Mouse (Mus musculus) cerebellum, adult 9-10 months (tissue): ENCODE measurements around the gene Hdac1.
A peak's percentile ranks its signal among the peaks of the same experiment; 100 is the strongest.
"Not testable (repeated sequence)": the region's sequence is repeated elsewhere in the genome, so short reads cannot be mapped to it uniquely, and the experiment has no call there.

Experiments used
- DNase-seq: peaks from one replicate; pipeline ENCODE4 v3.0.0; 2022

Gene Hdac1

DNA sequence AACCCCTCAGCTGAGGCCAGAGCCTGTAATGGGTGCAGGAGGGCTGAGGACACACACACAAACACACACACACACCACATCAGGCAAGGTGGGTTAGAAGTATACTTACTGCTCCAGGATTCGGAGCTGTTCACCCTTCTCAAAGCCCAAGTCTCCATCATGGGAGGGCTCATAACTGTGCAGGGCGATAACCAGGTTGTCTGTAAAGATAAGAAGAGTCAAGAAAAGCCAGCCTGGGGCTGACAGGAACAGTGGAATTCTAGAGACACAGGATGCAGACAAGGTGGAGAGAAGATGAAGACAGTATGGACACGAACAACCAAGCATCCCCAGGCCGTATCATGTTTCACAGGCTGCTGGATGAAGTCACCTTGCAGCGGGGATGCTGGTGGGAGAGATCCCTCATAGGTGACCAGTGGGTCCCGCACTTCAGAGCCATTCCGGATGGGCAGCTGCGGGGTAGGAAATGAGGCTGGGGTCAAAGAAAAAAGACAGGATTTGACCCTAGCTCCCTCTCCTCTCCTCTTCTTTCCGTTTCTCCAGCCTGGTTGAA is 14.8 kb upstream of the Hdac1 start:
- no peak for DNase-seq

DNA sequence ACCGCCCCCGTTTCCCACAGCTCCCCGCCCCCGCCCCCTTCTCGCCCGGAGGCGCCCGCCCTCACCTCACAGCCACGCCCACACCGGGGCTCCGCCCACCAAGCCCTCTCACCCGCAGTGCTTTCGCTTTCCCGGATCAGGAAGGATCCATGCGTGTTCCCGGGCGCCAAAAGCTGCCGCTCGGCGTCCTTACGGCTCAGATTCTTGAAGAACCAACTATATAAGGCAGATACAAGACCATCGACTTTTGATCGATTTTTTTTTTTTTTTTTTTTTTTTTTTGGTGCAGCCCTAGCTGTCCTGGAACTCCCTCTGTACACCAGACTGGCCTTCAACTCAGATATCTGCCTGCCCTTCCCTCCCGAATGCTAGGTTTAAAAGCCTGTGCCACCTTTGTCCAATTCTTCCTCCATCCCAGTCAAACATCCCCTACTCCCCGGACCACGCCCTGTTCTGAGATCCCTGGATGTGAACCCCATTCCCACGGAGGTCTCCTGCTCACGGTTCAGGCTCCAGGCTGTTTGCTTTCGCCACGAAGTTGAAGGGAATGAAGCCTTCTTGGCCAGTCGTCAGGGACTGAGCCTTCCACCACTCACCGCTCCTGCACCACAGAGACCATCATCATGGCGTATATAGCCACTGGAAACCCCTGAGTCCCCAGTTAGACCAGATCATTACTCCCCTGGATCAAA is 14.2 kb upstream of the Hdac1 start:
- DNase-seq: peak; percentile 74

DNA sequence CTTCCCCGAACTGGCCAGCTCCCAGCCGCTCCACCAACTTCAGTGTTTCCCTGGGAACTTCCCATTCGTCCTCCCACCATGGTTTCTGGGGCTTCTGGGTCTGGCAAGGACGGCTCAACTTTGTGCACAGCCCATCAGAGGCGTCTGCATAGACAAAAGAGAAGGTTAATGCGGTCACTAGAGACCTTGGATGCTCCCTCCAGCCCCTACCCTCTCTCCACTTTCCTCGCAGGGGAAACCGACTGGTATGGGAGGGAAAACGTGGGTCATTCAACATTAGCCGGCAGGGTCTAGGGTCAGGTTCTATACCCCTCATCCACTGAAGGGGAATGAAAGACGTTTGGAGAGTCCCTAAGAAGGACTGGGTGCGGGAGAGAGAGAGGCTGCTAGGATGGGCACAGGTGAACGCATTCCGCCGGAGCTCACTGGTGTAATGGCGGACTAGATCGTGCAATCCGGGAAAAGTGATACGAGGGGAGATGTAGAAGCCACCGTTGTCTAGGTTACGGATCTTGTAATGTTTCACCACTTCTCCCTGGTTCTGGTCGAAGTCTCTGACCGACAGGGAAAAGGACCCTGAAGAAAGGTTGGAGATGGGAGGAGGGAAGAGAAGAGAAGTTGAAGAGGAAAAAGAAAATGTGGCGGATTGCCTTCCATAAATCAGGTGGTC is 13.5 kb upstream of the Hdac1 start:
- no peak for DNase-seq

DNA sequence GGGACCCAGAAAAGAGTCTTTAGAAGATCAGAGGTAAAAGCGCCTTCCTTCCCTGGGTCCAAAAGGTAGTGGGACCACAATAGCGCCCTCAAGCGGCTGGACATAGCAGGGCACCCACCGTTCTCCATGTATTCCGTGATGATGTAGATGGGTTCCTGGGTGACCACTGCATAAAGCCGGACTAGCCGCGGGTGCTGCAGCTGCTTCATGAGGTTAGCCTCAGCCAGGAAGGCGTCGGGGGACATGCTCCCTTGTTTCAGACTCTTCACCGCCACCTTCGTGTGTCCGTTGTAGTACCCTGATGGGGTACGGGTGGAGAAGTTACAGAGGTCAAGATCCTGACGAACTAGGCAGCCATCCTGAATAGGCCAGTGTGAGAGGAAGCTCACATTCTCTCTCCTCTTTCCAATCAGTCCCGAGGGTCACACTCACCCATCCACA is 12.9 kb upstream of the Hdac1 start:
- peak; percentile 73 for DNase-seq

DNA sequence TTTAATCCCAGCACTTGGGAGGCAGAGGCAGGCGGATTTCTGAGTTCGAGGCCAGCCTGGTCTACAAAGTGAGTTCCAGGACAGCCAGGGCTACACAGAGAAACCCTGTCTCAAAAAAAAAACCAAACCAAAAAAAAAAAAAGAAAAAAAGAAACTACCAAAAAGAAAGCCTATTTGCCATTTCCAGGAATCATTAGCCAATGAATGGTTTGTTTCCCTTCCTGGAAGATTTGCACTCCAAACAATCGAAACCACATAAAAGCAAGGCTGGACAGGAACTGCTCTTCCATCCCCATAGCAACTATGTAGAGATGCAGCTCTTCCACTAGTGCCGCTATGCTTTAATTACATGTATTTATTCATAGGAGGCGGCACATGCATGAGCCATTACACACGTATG is 12.0 kb upstream of the Hdac1 start:
- DNase-seq: not testable (repeated sequence)

DNA sequence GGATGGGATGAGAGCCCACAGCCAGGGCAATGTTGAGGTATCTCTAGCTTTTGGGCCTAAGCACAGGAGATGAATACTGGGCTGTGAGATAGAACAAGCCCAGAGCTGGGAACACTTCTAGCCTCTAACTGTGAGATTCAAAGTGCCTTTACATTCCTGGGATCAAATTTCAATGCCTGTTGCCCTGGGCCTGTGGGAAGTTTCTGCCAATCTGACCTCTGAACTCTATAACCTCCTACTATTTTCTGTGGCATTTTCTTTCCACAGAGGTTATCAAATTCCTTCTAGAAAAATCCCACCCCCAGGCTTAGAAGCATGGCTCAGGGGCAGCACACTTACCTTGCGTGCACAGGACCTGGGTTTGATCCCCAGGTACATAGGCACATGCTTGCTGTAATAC is 7.8 kb upstream of the Hdac1 start:
- no peak for DNase-seq

DNA sequence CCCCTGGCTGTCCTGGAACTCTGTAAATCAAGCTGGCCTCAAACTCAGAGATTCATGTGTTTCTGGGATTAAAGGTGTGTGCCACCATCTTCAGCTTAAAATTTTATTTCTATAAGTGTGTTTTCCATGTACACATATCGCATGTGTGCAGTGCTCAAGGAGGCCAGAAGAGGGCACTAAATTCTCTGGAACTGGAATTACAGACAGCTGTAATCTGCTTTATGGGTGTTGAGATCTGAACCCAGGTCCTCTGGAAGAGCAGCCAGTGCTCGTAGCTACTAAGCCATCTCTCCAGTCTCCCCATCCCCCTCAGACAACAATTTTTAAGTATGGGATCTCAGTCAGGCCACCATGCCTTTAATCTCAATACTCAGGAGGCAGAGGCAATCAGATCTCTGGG is 6.8 kb upstream of the Hdac1 start:
- no peak for DNase-seq

DNA sequence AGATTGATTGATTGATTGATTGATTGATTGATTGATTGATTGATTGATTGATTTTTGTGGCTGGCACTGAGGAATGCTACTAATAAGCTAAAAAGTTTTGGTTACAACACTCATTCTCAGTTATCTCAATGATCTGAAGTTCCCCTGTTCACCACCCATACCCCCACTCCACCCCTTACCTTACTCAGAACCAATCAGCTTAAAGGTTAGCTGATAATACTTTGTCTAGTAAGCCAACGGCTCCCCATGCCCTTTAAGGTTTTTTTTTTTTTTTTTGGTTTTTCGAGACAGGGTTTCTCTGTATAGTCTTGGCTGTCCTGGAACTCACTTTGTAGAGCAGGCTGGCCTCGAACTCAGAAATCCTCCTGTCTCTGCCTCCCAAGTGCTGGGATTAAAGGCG is 5.1 kb upstream of the Hdac1 start:
- not testable (repeated sequence) for DNase-seq

DNA sequence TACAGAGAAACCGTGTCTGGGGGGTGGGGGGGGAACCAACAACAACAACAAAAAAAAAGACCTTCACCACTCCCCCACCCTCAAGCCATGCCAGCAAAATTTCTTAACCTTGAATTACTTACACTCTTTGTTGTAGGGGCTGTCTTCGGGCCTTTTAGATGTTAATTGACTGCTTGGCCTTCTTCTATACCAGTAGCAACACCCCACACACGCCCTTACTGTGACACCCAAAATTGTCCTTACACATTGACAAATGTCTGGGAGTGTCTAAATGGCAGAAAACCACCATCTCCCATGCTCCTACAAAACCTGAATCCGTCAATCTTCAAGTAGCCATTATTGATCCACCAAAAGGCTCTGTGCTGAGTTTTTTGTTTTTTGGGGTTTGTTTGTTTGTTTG is 1.6 kb upstream of the Hdac1 start:
- no peak for DNase-seq

DNA sequence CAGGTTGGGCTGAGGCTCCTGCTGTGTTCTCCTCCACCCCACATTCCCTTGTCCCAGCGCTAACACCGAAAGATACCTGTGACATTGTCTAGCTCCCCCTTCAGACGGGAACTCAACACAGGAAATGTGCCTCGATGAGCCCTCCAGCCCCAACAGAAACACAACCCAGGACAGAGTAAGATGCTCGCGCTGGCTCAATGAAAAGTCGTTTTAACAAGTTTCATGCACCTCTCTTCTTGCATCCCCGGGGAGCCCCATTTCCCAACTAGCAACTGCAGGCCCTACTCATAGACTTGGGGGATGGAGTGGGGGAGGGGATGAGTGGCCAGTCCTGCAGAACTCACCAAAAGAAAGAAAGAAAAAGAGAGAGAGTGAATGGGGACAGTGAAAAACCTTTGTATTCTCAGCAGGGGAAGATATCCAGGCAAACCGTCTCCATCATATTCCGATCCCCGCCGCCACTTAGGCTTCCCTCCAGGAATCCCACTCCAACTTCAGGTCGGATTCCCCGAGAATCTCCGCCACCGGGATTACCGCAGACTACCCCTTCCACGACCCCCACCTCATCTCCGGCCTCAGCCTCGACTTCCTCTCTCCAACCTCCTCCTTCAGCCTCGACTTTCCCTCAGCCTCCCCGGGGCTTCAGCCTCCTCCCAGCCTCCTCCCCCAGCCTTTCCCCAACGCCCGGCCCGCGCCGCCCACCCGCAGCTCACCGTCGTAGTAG is 483 bp downstream of the Hdac1 start:
- DNase-seq: peak; percentile 51

DNA sequence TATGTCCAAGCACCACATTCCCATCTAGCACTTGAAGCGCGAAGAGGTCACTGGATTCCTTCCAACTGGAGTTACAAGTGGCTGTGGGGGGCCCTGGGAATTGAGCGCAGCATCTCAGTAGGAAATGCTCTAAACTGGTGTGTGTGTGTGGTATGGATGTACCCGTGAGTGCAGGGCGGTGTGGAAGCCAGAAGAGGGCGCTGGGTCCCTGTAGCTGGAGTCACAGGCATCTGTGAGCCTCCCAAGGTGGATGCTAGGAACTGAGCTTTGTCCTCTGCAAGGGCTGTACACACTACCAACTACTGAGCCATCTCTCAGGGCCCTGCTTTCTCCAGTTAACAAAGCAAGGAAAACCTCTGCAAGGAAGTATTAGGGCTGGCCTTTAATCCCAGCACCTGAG is 2.5 kb downstream of the Hdac1 start:
- no peak for DNase-seq

DNA sequence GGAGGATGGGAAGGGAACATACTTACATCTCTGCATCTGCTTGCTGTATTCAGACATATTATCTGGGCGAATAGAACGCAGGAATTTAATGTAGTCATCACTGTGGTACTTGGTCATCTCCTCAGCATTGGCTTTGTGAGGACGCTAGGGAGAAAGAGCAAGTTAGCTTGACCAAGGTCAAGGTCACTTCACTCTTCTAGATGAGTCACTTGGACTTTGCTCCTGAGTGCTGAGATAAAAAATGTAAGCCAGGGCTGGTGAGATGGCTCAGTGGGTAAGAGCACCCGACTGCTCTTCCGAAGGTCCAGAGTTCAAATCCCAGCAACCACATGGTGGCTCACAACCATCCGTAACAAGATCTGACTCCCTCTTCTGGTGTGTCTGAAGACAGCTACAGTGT is 13.6 kb downstream of the Hdac1 start:
- not testable (repeated sequence) for DNase-seq

DNA sequence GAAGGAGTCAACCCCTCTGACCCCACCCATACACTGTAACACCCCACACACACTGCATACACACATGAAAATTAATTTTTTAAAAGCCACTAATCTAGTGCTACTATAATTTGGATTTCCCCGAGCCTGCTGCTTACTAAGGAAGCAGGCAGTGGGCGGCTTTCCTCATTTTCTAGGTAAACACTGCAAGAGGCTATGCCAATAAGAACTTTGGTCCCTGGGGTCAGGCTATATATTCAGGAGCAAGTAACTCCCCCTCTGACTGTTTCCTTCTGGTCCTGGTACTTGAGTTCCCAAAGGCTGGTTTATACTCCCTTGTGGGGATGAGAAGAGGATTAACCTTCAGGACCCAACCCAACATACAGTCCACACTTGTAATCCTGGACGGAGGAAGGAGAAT is 16.6 kb downstream of the Hdac1 start:
- DNase-seq: no peak

DNA sequence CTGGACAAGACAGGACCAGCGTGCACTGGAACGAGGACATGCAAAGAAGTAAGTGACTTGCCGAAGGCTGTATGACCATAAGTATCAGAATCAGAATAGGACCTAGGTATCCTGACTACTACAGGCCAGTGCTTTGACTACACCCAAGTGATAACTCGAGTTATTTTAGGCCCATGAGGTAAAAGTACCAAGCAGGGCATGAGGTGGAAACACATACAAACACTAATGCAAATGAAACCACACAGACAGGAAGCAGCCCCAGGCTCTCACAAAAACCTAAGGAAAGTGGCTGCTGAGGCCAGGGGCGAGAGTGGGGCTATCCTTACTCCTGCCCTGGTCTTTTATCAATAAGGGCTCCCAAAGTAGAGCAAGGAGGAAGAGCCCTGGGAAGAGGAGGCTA is 17.2 kb downstream of the Hdac1 start:
- no peak for DNase-seq

DNA sequence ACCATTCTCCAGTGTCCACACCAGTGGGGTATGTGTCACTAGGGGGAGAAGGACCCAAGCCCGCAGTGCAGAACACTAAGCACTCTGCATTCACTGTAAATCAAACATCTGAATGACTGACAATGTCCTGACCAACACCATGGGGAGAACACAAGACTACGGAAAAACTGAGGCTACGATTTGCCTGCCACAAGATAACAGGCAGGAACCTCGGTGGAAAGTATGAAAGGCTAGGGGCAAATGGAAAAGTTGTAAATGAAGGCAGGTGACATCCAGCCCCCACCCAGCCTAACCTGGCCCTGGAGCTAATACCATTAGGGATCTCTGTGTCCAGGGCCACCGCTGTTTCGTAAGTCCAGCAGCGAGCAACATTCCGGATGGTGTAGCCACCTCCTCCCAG is 24.0 kb downstream of the Hdac1 start:
- DNase-seq: no peak

DNA sequence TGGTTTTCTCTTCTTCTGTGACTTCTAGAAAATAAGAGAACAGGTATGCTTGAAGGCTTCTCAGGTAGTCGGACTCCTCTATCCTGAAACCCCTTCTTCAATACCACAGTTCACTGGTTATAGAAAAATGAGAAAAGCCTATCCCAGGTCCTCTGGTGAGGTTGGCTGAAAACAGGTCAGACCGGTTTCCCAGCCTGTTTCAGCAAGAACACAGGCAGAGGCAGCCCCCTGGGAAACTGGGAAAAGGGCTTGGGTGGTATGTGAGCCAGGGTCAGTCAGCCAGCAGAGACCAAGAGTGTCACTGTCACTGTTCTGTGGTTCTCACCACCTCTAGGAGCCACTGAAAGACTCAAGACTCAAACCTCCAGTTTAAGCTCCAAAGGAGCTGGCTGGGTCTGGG is 25.6 kb downstream of the Hdac1 start:
- DNase-seq: no peak

DNA sequence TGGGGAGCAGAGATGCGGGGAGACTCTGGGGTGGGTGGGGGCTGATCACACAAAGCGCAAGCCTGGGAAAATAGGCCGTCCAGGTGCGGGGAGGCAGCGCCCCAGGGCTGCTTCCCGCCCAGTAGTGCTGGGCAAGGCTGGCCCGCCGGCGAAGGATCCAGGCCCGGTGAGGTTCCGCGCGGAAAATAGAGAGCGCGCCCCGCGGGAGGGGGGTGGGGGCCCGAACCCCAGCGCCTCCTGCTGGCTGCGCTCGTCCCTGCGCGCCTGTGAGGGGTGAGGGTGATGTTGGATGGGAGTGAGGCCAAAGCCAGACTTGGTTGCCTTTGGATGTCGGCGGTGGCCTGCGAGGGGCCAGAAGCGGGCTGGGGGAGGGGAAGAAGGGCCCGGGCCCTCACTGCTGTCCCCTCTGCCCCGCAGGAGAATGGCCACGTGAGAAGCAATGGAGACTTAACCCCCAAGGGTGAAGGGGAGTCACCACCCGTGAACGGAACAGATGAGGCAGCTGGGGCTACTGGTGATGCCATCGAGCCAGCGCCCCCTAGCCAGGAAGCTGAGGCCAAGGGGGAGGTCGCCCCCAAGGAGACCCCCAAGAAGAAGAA is 28.1 kb downstream of the Hdac1 start:
- DNase-seq: no peak

DNA sequence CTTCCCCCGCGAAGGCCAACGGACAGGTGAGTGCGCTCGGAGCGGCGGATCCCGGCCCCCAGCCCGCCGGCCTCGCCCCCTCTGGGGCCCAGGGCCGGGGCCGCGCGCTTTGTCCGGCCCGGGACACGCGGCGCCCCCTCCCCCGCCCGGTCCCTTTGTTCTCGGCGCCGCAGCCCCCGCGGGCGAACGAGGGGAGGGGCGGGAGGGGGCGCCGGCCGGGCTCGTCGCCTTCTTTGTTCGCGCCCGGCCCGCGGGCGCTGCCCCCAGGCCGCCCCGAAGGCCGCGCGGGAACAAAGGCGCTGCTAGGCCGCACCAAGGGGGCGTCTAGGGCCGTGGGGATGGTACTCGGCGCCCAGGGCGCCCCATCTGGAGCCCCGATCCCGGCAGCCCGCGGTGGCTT is 28.6 kb downstream of the Hdac1 start:
- DNase-seq: no peak

DNA sequence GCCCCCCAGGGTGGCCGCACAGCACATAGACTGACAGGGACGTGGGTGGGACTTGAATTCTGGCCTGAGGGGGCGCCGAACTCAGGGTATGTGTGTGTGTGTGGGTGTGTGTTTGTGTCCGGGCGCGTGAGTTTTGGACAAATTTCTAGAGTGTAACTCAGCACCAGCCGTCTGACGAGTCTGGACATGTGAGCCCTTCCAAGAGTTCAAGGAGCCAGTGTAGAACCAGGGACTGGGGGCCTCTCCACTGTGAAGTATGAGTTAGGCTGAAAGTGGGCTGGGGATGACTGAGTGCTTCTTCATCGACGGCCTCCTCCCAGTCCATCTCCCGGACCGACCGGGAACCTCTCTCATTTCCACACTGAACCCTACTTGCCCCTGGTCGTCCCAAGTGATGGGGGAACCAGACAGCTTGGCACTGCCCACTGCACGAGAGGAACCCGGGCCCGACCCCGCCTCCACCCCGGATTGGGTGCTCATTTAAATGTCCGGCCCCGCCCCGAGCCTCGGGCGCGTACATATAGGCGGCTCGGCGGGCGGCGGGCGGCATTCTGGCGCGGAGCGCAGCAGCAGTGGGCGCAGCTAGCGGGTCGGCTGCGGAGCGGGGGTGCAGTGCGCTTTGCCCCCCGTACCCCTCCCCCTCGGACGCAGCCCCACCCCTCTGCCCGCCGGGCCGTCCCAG is 29.3 kb downstream of the Hdac1 start, which contains the start of gene Marcksl1:
Gene Marcksl1, plus strand, starts transcription at position 496 of the 682 bp plus-strand sequence.
- DNase-seq: no peak

DNA sequence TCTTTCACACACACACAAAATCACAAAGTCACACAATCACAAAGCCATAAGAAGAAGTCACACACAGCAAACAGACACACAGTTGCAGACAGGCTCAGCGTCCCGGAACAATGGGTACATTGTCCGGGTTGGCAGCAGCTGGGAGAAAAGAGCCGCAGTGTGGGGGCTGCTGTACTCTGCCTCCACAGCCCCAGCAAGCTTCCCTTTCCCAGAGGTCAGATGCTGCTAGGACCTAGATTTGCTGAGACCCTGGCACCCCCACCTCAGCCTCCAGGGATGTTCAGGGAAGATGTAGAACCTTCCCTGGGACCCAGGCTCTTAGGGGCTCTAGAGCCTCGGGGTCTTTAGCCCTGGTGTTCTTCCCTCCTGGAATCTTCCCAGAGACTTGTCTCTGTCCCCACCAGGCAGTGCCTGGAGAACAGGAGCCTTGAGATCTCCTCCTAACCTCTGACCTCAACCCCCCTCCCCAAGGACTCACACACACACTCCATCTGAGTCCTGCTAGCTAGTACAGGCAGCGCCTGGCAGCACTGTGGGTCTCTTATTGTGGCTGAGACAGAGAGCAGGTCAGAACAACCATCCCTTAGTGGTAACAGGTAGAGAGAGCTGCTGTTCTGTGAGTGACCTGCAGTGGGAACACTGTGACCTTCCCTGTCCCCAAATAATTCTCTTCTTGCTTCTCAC is 31.0 kb downstream of the Hdac1 start:
- no peak for DNase-seq

DNA sequence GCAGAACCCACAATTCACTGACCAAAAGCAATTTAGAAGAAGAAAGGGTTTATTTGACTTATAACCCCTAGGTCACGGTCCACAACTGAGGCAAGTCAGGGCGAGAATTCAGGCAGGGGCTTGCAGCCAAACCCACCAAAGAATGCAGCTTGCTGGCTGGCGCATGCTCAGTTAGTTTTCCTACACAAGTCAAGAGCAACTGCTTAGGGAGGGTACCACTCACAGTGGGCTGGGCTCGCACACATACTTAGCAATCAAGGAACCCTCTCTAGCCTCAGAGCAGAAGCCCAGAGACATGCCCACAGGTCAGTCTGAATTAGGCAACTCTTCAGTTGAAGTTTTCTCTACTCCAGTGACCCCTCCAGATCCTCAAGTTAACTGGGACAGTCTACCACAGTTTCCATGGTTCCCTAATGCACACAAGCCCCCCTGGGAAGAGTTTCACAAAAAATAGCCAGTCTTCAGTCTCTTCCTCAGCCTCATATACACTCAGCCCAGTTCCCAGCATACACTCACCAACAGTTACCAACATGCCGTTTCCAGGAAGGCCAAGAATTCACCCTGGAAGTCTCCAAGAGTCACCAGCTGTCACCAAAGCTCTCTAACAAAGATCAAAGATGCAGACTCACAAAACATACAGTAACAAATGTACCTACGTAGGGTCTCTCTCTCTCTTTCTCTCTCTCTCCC is 31.6 kb downstream of the Hdac1 start:
- no peak for DNase-seq

DNA sequence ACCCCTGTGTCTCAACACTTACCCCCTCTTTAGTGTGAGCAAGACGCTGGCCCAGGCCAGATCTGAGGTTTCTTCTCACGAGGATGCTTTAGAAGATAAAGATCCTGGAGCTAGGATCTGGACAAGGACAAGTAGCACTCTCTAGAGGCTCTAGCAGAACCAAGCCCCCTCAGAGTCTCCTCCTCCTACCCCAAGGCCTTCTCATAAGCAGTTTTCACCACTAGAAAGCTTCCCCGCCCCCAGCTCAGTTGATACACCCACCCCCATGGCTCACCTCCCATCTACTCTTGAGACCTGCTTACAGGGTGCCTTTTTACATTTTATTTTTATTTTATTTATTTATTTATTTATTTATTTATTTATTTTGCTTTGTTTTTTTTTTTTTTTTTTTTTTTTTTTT is 32.9 kb downstream of the Hdac1 start:
- DNase-seq: no peak
